Mouse (Mus musculus) testis, adult 2 months (tissue): ENCODE data around the gene Tesk2. TPM values are rescaled to one million over a fixed set of nuclear protein-coding genes. Genes with fewer than 3 reads are reported as not detected.

Experiments
- H3K27ac ChIP-seq: fragments of 200-500 bp; 2 replicates; pipeline ENCODE4 v1.5.1; 2012; ENCODE audit warnings: low read depth, low read length; ENCODE audit not compliant: control insufficient read depth, insufficient read depth
- H3K27me3 ChIP-seq: fragments of 200-500 bp; 2 replicates; pipeline ENCODE4 v1.6.1; 2012; ENCODE audit warnings: mild to moderate bottlenecking, low read length, moderate library complexity; ENCODE audit not compliant: control insufficient read depth, insufficient read depth
- H3K36me3 ChIP-seq: fragments of 200-500 bp; 2 replicates; pipeline ENCODE4 v1.6.1; 2012; ENCODE audit warnings: mild to moderate bottlenecking, low read length; ENCODE audit not compliant: control insufficient read depth, insufficient read depth
- H3K4me1 ChIP-seq: fragments of 200-500 bp; 2 replicates; pipeline ENCODE4 v1.6.1; 2012; ENCODE audit warnings: low read length; ENCODE audit not compliant: control insufficient read depth, insufficient read depth
- H3K4me3 ChIP-seq: fragments of 200-500 bp; 2 replicates; pipeline ENCODE4 v1.5.1; 2012; ENCODE audit warnings: low read depth, mild to moderate bottlenecking, low read length, moderate library complexity, mixed read lengths; ENCODE audit not compliant: control insufficient read depth
- CTCF ChIP-seq: fragments of 200-500 bp; IDR thresholded peaks from 2 replicates; pipeline ENCODE4 v1.5.1; 2012; ENCODE audit warnings: low read depth, mild to moderate bottlenecking, inconsistent platforms, low read length, moderate library complexity; ENCODE audit not compliant: control insufficient read depth, insufficient read depth, insufficient replicate concordance
- POLR2A ChIP-seq: fragments of 200-500 bp; IDR thresholded peaks from 2 replicates; pipeline ENCODE4 v1.6.1; 2012; ENCODE audit warnings: low read depth, mild to moderate bottlenecking, inconsistent platforms, low read length, moderate library complexity; ENCODE audit not compliant: control insufficient read depth
- polyA plus RNA-seq: library from polyadenylated mRNA; depleted of rRNA; stranded (reverse); fragments of >200 nt; gene quantifications from 2 replicates; pipeline ENCODE4 v1.2.3, GENCODE M21; 2012

The Tesk2 gene
- polyA plus RNA-seq, 1 experiment, result 35.0 TPM

DNA sequence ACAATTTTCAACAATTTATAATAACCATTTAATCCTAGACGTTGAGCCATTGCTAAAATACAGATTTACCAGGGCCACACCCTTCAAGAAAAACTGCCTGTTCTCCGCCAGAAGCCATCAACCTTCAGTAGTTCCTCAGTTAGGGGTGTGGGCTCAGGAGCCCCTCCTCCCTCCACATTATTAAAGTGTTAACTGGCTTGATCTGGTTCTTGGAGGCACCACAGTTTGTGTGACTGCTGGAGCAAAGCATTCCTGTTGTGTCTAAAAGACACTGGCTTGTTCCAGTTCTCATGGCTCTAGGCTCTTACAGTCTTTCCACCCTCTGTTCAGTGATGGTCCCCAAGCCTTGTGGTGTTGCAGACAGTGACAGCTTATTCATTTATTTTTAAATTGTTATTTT is 59.8 kb downstream of the Tesk2 start:
- no peaks in the 10 kb centered on the region for H3K27me3 ChIP-seq
- no peak overlapping the region for H3K27ac ChIP-seq
- H3K4me1 ChIP-seq, result no peaks in the 10 kb centered on the region
- H3K36me3 ChIP-seq, result no peaks in the 10 kb centered on the region
- TF ChIP-seq POLR2A, result no peak
- TF ChIP-seq CTCF, result no peak
- H3K4me3 ChIP-seq, result no peak overlapping the region

DNA sequence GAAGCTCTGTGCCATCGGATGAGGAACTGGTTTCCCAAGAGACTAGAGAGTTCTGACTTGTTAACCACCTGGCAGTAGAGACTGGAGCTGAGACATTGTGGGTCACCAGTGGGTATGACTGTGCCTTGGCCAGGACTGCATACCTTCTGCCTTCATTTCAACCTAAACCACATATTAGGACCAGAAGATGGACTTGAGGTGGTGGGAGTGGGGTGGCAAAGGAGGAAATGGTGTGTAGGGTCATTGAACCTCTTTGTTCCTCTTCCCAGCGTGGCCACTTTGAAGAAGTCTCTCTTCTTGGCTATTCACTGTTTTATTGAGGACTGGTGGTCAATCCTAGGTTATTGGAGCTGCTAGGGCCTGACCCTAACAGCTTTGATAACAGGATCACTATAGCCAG is 60.6 kb downstream of the Tesk2 start:
- TF ChIP-seq POLR2A (no peak), CTCF (no peak)
- Histone ChIP-seq H3K36me3 (no peaks in the 10 kb centered on the region), H3K27ac (no peak overlapping the region), H3K4me3 (no peak overlapping the region), H3K27me3 (no peaks in the 10 kb centered on the region), H3K4me1 (no peaks in the 10 kb centered on the region)

DNA sequence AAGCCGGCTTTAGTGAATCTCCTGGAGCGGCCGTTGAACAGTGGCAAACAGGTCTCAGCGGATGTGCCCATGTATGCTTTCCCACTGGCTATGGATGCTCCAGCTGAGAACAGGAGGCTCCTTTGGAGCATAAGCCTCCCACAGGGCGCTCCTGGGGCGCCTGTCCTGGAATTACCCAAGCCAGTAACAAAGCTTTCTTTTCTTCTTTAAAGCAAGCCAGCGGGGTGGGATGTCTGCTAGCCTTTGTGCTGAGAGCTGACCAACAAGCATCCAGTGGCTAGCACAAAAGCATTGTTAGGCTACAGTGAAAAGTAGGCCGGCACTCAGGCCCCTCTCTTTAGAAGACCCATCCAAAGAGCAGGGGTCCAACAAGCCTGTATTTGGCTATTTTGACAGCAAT is 61.4 kb downstream of the Tesk2 start:
- H3K36me3 ChIP-seq, result no peaks in the 10 kb centered on the region
- H3K27me3 ChIP-seq, result no peaks in the 10 kb centered on the region
- H3K27ac ChIP-seq, result no peak overlapping the region
- no peaks in the 10 kb centered on the region for H3K4me1 ChIP-seq
- H3K4me3 ChIP-seq, result no peak overlapping the region
- TF ChIP-seq POLR2A (no peak), CTCF (no peak)

DNA sequence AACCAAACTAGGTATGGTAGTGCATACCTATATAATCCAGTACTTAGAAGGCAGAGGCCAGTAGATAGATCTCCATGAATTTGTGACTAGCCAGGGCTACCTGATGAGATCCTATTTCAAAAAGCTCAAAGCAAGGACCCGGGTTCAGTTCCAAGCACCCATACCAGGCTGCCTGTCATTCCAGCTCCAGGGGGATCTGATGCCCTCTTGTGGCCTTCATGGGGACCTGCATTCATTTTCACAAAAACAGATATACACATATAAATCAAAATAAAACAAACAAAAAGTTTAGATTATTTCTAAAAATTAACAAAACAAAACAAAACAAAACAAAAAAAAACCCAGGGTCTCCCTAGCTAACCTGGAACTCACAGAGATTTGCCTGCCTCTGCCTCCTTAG is 65.8 kb downstream of the Tesk2 start:
- H3K36me3 ChIP-seq, result no peaks in the 10 kb centered on the region
- no peaks in the 10 kb centered on the region for H3K27me3 ChIP-seq
- no peak overlapping the region for H3K27ac ChIP-seq
- H3K4me1 ChIP-seq, result no peaks in the 10 kb centered on the region
- H3K4me3 ChIP-seq, result no peak overlapping the region
- TF ChIP-seq CTCF (no peak), POLR2A (no peak)

DNA sequence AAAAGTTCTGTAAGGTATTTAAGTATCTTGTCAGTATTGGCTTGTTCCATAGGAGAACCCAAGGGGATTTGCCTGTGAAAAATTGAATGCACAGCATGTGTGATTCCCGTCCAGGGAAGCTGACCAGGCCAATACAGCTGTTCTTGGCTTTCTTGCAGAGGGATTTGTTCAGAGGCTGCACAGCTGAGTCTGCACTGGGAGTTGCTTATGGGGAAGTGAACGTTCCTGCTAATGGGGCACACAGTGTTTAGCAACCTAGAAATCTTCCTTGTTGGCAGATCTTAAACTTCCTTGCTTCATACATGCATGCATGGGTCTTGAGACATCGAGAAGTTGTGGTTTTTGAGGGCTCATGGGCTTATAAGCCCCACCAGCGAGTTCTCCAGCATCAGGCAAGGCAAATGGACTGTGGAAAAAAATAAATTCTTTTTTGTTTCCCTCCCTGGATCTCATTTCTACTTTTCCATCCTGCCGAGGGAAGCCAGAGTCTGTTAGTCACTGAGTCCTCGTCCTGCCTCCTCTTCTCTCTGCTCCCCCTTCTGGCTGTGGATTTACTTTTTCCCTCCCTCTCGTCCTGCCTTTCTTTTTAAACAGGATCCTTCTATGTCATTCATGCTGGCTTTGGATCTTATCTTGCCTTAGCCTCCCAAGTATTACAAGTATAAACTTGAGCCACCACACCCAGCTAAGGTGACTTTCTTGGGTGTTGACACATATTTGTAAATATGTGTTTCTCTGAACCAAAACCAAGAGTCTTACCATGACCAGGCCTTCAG is 67.4 kb downstream of the Tesk2 start:
- Histone ChIP-seq H3K36me3 (no peaks in the 10 kb centered on the region), H3K4me3 (no peak overlapping the region), H3K27ac (no peak overlapping the region; the same call in 1 of the 2 replicates), H3K27me3 (no peaks in the 10 kb centered on the region), H3K4me1 (no peaks in the 10 kb centered on the region)
- TF ChIP-seq POLR2A, result no peak
- no peak for TF ChIP-seq CTCF

DNA sequence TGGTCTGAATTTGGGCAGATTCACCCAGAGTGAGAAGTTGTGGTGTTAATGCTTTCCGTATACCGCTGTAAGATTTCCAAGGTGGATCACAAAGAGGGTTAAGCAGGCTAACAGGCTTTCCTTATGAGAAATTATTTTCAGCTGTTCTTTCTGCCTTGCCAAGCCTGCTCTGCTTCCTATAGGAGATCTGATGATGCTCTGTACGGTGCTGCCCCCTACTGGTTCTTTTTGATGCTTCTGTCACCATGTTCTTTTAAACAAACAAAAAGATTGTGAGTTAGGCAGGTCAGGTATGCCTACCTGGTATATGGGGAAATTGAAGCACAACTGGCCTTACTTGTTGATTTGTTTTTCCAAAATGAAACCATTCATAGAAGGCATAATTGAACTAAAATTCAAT is 68.2 kb downstream of the Tesk2 start:
- Histone ChIP-seq H3K4me3 (no peak overlapping the region), H3K27me3 (no peaks in the 10 kb centered on the region), H3K27ac (no peak overlapping the region), H3K36me3 (no peaks in the 10 kb centered on the region), H3K4me1 (no peaks in the 10 kb centered on the region)
- TF ChIP-seq CTCF, result no peak

DNA sequence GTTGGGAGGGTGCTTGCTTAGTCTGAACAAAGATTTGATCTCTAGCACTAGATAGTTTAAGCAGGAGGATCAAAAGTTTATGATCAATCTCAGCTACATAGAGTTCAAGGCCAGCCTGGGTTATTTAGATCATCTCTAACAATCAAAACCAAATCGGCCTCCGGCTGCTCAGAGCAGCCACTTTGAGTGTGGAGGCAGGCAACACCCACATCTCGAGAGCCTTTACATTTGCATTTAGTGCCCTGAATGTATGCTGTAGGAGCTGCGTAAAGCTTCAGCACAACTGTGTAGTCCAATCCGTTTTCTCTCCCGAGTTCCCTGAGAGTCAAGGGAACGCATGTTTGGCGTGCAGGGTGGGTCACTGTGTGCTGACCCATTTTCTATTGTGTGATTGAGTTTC is 71.7 kb downstream of the Tesk2 start:
- H3K4me3 ChIP-seq, result no peak overlapping the region
- no peaks in the 10 kb centered on the region for H3K36me3 ChIP-seq
- H3K27ac ChIP-seq, result no peak overlapping the region
- no peaks in the 10 kb centered on the region for H3K27me3 ChIP-seq
- H3K4me1 ChIP-seq, result no peaks in the 10 kb centered on the region
- TF ChIP-seq CTCF, result no peak
- no peak for TF ChIP-seq POLR2A

DNA sequence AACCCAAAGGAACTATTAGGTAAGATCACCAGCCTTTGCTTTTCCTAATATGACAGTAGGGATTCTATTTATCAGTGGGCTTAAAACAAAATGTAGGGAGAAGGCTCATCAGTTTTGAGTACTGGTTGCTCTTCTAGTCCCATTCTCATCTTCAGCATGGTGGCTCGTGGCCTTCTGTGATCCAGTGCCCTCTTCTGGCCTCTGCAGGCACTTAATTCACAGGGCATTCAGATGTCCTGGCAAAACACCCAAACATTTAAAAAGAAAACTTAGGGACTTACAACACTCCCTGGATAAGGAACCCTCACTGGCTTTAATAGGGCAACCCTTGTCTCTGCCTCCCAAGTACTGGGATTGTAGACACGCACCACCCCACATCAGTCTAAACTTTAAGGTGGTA is 73.5 kb downstream of the Tesk2 start:
- H3K27me3 ChIP-seq, result no peaks in the 10 kb centered on the region
- no peak overlapping the region for H3K27ac ChIP-seq
- TF ChIP-seq POLR2A (no peak), CTCF (no peak)
- no peaks in the 10 kb centered on the region for H3K4me1 ChIP-seq
- H3K36me3 ChIP-seq, result no peaks in the 10 kb centered on the region
- H3K4me3 ChIP-seq, result no peak overlapping the region
